Mouse (Mus musculus) midbrain, embryonic 11.5 days (tissue): Measurements from ENCODE around the gene Nop58. TPM values are rescaled to one million over a fixed set of nuclear protein-coding genes. Genes with fewer than 3 reads are reported as not detected.
"Not testable (repeated sequence)": the region's sequence is repeated elsewhere in the genome, so short reads cannot be mapped to it uniquely, and the experiment has no call there.

Source experiments
- ATAC-seq: fragments of 200-750 bp; cut with Nextera tagmentation; 2 replicates; pipeline ENCODE4 v1.8.0; 2017; ENCODE audit warnings: moderate TSS enrichment, moderate library complexity; ENCODE audit not compliant: low FRiP score
- DNase-seq: peaks from one replicate; pipeline ENCODE4 v3.0.0; 2015; ENCODE audit warnings: low spot score; ENCODE audit errors: missing footprints
- H3K27ac ChIP-seq: fragments of 300-500 bp; sonication (generic); 2 replicates; pipeline ENCODE4 v1.5.1; 2014; ENCODE audit warnings: low read depth, low read length
- H3K27me3 ChIP-seq: fragments of 300-500 bp; sonication (generic); 2 replicates; pipeline ENCODE4 v1.6.1; 2014; ENCODE audit warnings: mild to moderate bottlenecking, low read length, moderate library complexity, mixed read lengths; ENCODE audit not compliant: control insufficient read depth, insufficient read depth
- H3K36me3 ChIP-seq: fragments of 300-500 bp; sonication (generic); 2 replicates; pipeline ENCODE4 v1.6.1; 2014; ENCODE audit warnings: mild to moderate bottlenecking, low read length, moderate library complexity, mixed read lengths; ENCODE audit not compliant: control insufficient read depth, insufficient read depth
- H3K4me1 ChIP-seq: fragments of 300-500 bp; sonication (generic); 2 replicates; pipeline ENCODE4 v1.6.1; 2014; ENCODE audit warnings: low read length; ENCODE audit not compliant: control insufficient read depth, insufficient read depth
- H3K4me2 ChIP-seq: fragments of 300-500 bp; sonication (generic); 2 replicates; pipeline ENCODE4 v1.6.1; 2014; ENCODE audit warnings: mild to moderate bottlenecking, moderate library complexity
- H3K4me3 ChIP-seq: fragments of 300-500 bp; sonication (generic); 2 replicates; pipeline ENCODE4 v1.5.1; 2014; ENCODE audit warnings: low read depth, low read length
- H3K9ac ChIP-seq: fragments of 300-500 bp; sonication (generic); 2 replicates; pipeline ENCODE4 v1.6.1; 2014; ENCODE audit warnings: low read length
- H3K9me3 ChIP-seq: fragments of 300-500 bp; sonication (generic); 2 replicates; pipeline ENCODE4 v1.6.1; 2016; ENCODE audit warnings: low read length; ENCODE audit not compliant: control insufficient read depth
- WGBS: fragments of 180-500 bp; shearing (Covaris S2); extraction: QIAGEN DNeasy Blood & Tissue Kit; methylation state at CpG from one replicate; pipeline ENCODE4 v1.1.7; 2014; 5-methylcytosine and 5-hydroxymethylcytosine counted together
- polyA plus RNA-seq: library from polyadenylated mRNA; unstranded; fragments of >200 nt; fragmentation: Nextera tagmentation; extraction: Ambion mirVana; gene quantifications from 2 replicates; pipeline ENCODE4 v1.2.1, GENCODE M21; 2014

Nop58 gene
- polyA plus RNA-seq, 1 experiment from 2014 or later: 262 TPM

- Histone ChIP-seq H3K4me3 (no peak overlapping the region), H3K27ac (no peak overlapping the region), H3K36me3 (no peaks in the 10 kb centered on the region), H3K9ac (no peak overlapping the region), H3K4me2 (no peak overlapping the region), H3K27me3 (no peaks in the 10 kb centered on the region), H3K4me1 (no peaks in the 10 kb centered on the region), H3K9me3 (no peaks in the 10 kb centered on the region)
- 81% methylated on average over 17 of the region's 17 CpGs for whole genome bisulfite sequencing
- DNase-seq (no peak), ATAC-seq (no peak)
These were observed 55.0 kb downstream of the Nop58 start for GRCm38 (mm10) chr1:59739577-59740354.

- H3K27me3 ChIP-seq: no peaks in the 10 kb centered on the region
- H3K27ac ChIP-seq: no peak overlapping the region
- no peak for ATAC-seq
- no peak overlapping the region for H3K4me2 ChIP-seq
- H3K4me1 ChIP-seq: no peaks in the 10 kb centered on the region
- WGBS: 84% methylated on average over 2 of the region's 2 CpGs
- H3K36me3 ChIP-seq: no peaks in the 10 kb centered on the region
- DNase-seq: no peak
- no peak overlapping the region for H3K9ac ChIP-seq
- no peaks in the 10 kb centered on the region for H3K9me3 ChIP-seq
- no peak overlapping the region for H3K4me3 ChIP-seq
These were observed 64.3 kb downstream of the Nop58 start for GRCm38 (mm10) chr1:59749047-59749446.

- not testable (repeated sequence) for ATAC-seq, H3K4me2 ChIP-seq
These were observed 65.0 kb downstream of the Nop58 start for GRCm38 (mm10) chr1:59749724-59750123.

GRCm38 (mm10) chr1:59755298-59755697, 70.5 kb downstream of the Nop58 start:
- no peaks in the 10 kb centered on the region for H3K36me3 ChIP-seq
- WGBS: 83% methylated on average over 1 of the region's 1 CpGs
- H3K4me3 ChIP-seq: no peak overlapping the region
- H3K4me2 ChIP-seq: no peak overlapping the region
- ATAC-seq: no peak
- H3K9me3 ChIP-seq: no peaks in the 10 kb centered on the region
- no peak overlapping the region for H3K9ac ChIP-seq
- H3K27me3 ChIP-seq: no peaks in the 10 kb centered on the region
- no peak overlapping the region for H3K27ac ChIP-seq
- no peak for DNase-seq
- no peaks in the 10 kb centered on the region for H3K4me1 ChIP-seq

More at GRCm38 (mm10) chr1:59749724-59750123, 65.0 kb downstream of the Nop58 start:
- H3K27ac ChIP-seq, H3K27me3 ChIP-seq, H3K9ac ChIP-seq, DNase-seq, H3K4me3 ChIP-seq, H3K36me3 ChIP-seq, H3K4me1 ChIP-seq, H3K9me3 ChIP-seq: not testable (repeated sequence)
- 69% methylated on average over 5 of the region's 5 CpGs for WGBS

GRCm38 (mm10) chr1:59758325-59758724, 73.6 kb downstream of the Nop58 start:
- Histone ChIP-seq H3K4me2 (no peak overlapping the region), H3K9ac (no peak overlapping the region), H3K27me3 (no peaks in the 10 kb centered on the region), H3K4me1 (peaks cover 4% of the 10 kb centered on the region; the same call in 1 of the 2 replicates), H3K36me3 (no peaks in the 10 kb centered on the region), H3K27ac (no peak overlapping the region), H3K4me3 (no peak overlapping the region), H3K9me3 (no peaks in the 10 kb centered on the region)
- WGBS: 94% methylated on average over 1 of the region's 1 CpGs
- ATAC-seq (no peak), DNase-seq (no peak)

GRCm38 (mm10) chr1:59762208-59762607, 77.4 kb downstream of the Nop58 start:
- ATAC-seq (0 out of 2 replicates have a peak, but pooled peaks have one; percentile 0), DNase-seq (peak; percentile 96)
- WGBS: 5% methylated on average over 10 of the region's 10 CpGs

GRCm38 (mm10) chr1:59762651-59763163, 77.9 kb downstream of the Nop58 start:
- Histone ChIP-seq H3K27ac (peak overlapping the region; percentile 97), H3K4me1 (peaks cover 13% of the 10 kb centered on the region), H3K4me3 (peak overlapping the region; percentile 86), H3K36me3 (no peaks in the 10 kb centered on the region), H3K27me3 (no peaks in the 10 kb centered on the region), H3K9ac (peak overlapping the region; percentile 91), H3K4me2 (peak overlapping the region; percentile 73), H3K9me3 (no peaks in the 10 kb centered on the region)
- WGBS: under 1% methylated on average over 44 of the region's 44 CpGs
- DNase-seq: no peak
- peak; percentile 75 for ATAC-seq

More at GRCm38 (mm10) chr1:59762208-59762607, 77.4 kb downstream of the Nop58 start:
- peak overlapping the region; percentile 86 for H3K4me3 ChIP-seq
- peak overlapping the region; percentile 73 for H3K4me2 ChIP-seq
- peaks cover 13% of the 10 kb centered on the region for H3K4me1 ChIP-seq
- no peaks in the 10 kb centered on the region for H3K9me3 ChIP-seq
- no peaks in the 10 kb centered on the region for H3K27me3 ChIP-seq
- peak overlapping the region; percentile 97 for H3K27ac ChIP-seq
- H3K9ac ChIP-seq: peak overlapping the region; percentile 91
- no peaks in the 10 kb centered on the region for H3K36me3 ChIP-seq

GRCm38 (mm10) chr1:59763164-59763768, 78.5 kb downstream of the Nop58 start, which contains the start of gene Bmpr2:
Gene Bmpr2 (plus strand): TSS chr1:59763400.
- Histone ChIP-seq H3K27ac (peak within 1 kb of the TSS; percentile 97), H3K27me3 (no peaks in the 10 kb centered on the region), H3K4me1 (peaks cover 13% of the 10 kb centered on the region), H3K9ac (peak within 1 kb of the TSS; percentile 91), H3K4me3 (peak within 1 kb of the TSS; percentile 86), H3K9me3 (no peaks in the 10 kb centered on the region), H3K36me3 (no peaks in the 10 kb centered on the region), H3K4me2 (peak within 1 kb of the TSS; percentile 73)
- ATAC-seq (peak; percentile 95), DNase-seq (peak; percentile 99)
- WGBS: 1% methylated on average over 73 of the region's 75 CpGs

- ATAC-seq (peak; percentile 73), DNase-seq (peak; percentile 96)
- H3K36me3 ChIP-seq: no peaks in the 10 kb centered on the region
These were observed 79.0 kb downstream of the Nop58 start for GRCm38 (mm10) chr1:59763781-59764251.

More at GRCm38 (mm10) chr1:59763781-59764251, 79.0 kb downstream of the Nop58 start:
- Histone ChIP-seq H3K4me1 (peaks cover 13% of the 10 kb centered on the region), H3K9me3 (no peaks in the 10 kb centered on the region), H3K4me2 (peak overlapping the region; percentile 73), H3K9ac (peak overlapping the region; percentile 91), H3K27me3 (no peaks in the 10 kb centered on the region), H3K4me3 (peak overlapping the region; percentile 86), H3K27ac (peak overlapping the region; percentile 97)
- WGBS: 0% methylated on average over 54 of the region's 55 CpGs
